Mouse (Mus musculus) left cerebral cortex, postnatal 25 days (tissue): ENCODE measurements around the gene Eif4h. TPM values are rescaled to one million over a fixed set of nuclear protein-coding genes. Genes with fewer than 3 reads are reported as not detected.

Experiments used
- DNase-seq, 2 experiments: peaks; one replicate each; pipeline ENCODE4 v3.0.0; 2022; ENCODE audit warnings: low spot score in 2 of 2, mixed read lengths in 1 of 2
- intact Hi-C: fragments of 180-260 bp; cut with DNase I; formaldehyde crosslinking; loops from one replicate; pipeline ENCODE4 v1.15.1; 2025
- microRNA-seq, 2 experiments: library from miRNA; unstranded; fragments of <30 nt; microRNA quantifications; one replicate each; pipeline ENCODE4 v1.2.0; 2022
- total RNA-seq, 2 experiments: library from RNA; stranded (reverse); gene quantifications; 2 replicates each; pipeline ENCODE4 v1.2.3; 2021

Gene Eif4h
- total RNA-seq, 2 experiments from 2014 or later = 334 to 352 TPM

DNA sequence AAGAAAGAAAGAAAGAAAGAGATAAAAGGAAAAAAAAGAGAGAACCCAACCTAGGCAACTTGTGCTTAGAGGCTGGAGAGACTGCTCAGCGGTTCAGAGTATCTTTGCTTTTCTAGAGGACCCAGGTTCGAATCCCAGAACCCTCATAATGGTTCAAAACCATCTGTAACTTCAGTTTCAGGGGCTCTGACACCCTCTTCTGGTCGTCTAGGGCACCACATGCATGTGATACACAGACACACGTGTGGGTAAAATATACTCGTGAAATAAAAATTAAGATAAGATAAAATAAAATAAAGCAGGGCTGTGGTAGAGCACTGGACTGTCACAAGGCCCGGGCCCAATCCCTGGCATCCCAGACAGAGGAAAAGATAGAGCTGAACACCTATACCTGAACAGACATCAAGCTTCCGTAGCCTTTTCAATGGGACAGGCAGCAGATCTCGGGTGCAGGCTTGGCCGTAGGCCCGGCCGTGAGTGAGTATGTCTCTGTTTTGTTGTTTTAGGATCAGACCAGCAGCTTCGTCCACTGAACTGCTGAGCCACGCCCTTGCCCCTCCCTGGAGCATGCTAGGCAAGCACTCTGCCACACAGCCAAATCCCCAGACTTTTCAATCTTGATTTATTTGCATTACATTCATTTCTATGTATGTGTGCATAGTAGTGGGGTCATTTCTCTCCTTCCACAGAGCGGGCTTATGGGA lies 62.6 kb downstream of the Eif4h start:
- DNase-seq = no peak
- intact Hi-C loops = no loop called here

DNA sequence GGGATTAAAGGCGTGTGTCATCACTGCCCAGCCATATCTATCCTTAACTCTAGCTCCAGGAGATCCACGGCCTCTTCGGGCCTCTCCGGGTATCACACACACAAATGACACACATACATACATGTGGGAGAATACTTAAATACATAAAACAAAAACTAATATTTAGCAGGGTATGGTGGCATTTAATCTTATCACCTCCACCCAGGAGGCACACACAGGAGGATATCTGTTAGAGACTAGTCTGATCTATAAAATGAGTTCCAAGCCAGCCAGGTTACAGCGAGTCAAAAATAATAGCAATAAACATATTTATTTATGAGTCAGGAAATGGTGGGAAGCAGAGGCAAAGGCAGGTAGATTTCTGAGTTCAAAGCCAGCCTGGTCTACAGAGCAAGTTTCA lies 63.5 kb downstream of the Eif4h start:
- no peak for DNase-seq
- intact Hi-C loops = no loop called here

DNA sequence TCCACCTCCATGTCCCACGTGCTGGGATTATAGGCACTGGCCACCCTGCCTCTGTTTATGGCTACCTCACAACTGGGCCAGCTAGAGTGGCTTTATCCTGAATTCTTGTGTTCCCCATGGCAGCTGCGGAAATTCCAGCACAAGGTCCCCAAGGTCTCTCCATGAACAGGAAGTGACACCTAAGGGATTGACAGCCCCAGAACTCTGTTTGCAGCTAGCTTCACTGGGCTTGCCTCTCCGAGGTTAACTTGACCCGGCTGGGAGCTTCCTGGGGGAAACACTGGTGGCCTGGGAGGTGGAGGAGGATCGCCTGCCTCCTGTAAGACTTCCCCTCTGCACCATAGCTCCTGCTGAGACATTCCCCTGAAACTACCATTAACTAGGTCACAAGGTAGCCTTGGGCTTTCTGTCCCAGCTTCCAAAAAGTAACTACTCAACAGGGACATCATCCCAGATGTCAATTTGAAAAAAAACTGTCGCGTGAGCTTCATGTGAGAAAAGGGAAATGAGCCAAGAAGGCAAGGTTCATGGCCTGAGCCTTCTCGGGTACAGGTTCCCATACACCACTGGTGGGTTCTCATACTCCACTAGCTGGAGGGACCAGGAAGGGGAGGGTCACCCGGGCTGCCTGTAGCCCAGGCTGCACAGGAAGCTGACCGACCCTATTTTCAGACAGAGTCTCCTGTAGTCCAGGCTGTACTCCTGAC lies 66.6 kb downstream of the Eif4h start:
- intact Hi-C loops = no loop called here
- no peak for DNase-seq

DNA sequence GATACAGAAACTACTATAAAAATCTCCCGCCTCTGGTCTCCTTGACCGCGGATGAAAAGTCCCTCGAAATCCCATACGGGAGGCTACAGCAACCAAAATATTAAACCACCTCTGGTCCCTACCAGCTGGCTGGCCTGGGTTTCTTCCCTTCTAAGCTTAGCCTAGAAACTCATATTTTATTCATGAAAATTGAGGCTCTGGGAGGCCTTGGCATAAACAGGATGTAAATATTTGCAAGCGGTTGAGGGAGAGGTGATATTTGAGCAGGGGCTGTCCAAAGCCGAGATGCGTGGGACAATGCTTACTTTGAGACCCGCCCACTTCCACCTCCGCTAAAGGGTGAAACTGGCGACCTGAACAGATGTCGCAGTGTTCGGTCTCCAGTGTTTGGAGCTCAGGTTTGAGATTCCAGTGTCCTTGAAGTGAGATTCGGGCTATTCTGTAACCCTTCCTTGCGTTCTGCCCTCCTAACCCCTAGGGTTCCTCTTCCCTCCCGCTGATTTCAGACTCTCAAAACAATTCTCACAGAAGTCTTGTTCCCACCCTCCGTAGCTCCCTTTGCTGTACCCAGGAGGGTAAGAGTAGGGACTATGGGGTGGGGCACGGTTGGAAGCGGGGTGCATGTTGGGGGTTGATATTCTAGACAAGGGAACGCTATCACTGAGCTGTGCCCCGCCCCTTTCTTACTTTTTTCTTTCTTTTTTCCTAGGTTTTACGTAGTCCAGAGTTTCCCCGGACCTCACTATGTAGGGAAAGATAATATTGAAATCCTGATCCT lies 67.4 kb downstream of the Eif4h start:
- intact Hi-C loops = loop anchor here (1.0 kb wide), 1 partner anchor 20 kb away; the partner anchor contains the start of gene Clip2

More for the DNA sequence above, 67.4 kb downstream of the Eif4h start:
- peak; percentile 32 to 64 for DNase-seq

Small RNA genes within 50 kb of the gene (microRNA-seq; reads per million reads assigned to microRNA genes)
- 0 reads per million in 2 experiments for gene Mir7228

Other genes with a start within 250 kb of the Eif4h start
- gene Gtf2ird1, start 182.8 kb downstream of the Eif4h start, total RNA-seq = 10 to 100 TPM; 42.5 to 43.7 TPM
- gene Clip2, start 87.1 kb downstream of the Eif4h start, total RNA-seq = 100 to 1,000 TPM; 106 to 120 TPM
- under 1 TPM; 0.16 to 0.23 TPM for gene Syna, start 79.3 kb downstream of the Eif4h start, total RNA-seq
- gene Rfc2, start 58.1 kb downstream of the Eif4h start, total RNA-seq = 10 to 100 TPM; 56.1 to 61.2 TPM
- 1 to 10 TPM; 1.5 to 4.2 TPM for gene Lat2, start 24.5 kb downstream of the Eif4h start, total RNA-seq
- 10 to 100 TPM; 58.7 to 60.1 TPM for gene Limk1, start 49.1 kb upstream of the Eif4h start, total RNA-seq
- 10 to 100 TPM; 22.5 to 27.1 TPM for gene Eln, start 107.8 kb upstream of the Eif4h start, total RNA-seq